Mouse (Mus musculus) G1E (cell line): ENCODE measurements at regions not wholly inside any gene's neighbourhood (a gene's known extent, or its start where the extent isn't known, plus 50 kb on each side); places are given as distances from the start of the nearest gene placed in this dataset.

Experiments
- CTCF ChIP-seq: IDR thresholded peaks from 2 replicates; pipeline ENCODE4 v1.5.1; 2012; ENCODE audit warnings: low read depth, low read length, inconsistent platforms, mixed read lengths
- GATA1 ChIP-seq: IDR thresholded peaks from 2 replicates; pipeline ENCODE4 v1.6.1; 2012; ENCODE audit warnings: borderline replicate concordance, low read length, inconsistent platforms, mixed read lengths
- POLR2AphosphoS5 ChIP-seq: IDR thresholded peaks from 2 replicates; pipeline ENCODE4 v1.6.1; 2012; ENCODE audit warnings: low read depth, low read length, inconsistent platforms; ENCODE audit not compliant: insufficient replicate concordance
- TAL1 ChIP-seq: conservative IDR thresholded peaks from 2 replicates; pipeline ENCODE4 v1.6.1; 2012; ENCODE audit warnings: low read depth, low read length, inconsistent platforms, mixed read lengths

DNA sequence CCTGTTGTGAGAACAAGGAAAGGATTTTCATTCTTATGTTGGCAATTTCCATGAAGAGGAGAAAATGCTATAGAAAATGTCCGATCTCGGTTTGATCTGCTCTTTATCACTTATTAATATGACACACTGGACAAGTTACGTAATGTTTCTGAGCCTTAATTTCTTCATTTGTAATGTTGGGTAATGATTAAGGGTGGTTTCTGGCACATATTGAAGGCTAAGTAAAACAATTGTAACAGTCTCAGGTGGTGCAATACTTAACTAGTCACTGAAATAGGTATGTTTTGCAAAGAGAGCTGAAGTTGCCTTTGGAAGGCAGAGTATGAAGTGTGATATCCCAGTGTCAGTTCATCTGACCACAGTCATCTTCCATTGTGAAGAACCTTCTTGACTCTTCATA, 1427.2 kb upstream of the A1bg start:
- TF ChIP-seq CTCF (no peak), GATA1 (no peak), TAL1 (no peak), POLR2AphosphoS5 (no peak)
